Mouse (Mus musculus) ovary, postnatal 36 days (tissue): Measurements from ENCODE around the gene Cdk5rap2.

Experiments
- DNase-seq: peaks from one replicate; pipeline ENCODE4 v3.0.0; 2022; ENCODE audit warnings: low spot score, mixed read lengths

The Cdk5rap2 gene

GRCm38 (mm10) chr4:70353656-70354055 lies 56.6 kb downstream of the Cdk5rap2 start:
- DNase-seq = no peak

GRCm38 (mm10) chr4:70335444-70336144 lies 74.6 kb downstream of the Cdk5rap2 start:
- no peak for DNase-seq

- DNase-seq = no peak
Measured at GRCm38 (mm10) chr4:70334995-70335394, 75.2 kb downstream of the Cdk5rap2 start.

- no peak for DNase-seq
Measured at GRCm38 (mm10) chr4:70332981-70333380, 77.3 kb downstream of the Cdk5rap2 start.

GRCm38 (mm10) chr4:70332576-70332975 lies 77.7 kb downstream of the Cdk5rap2 start:
- DNase-seq = no peak

GRCm38 (mm10) chr4:70331181-70331580 lies 79.1 kb downstream of the Cdk5rap2 start:
- DNase-seq = no peak

GRCm38 (mm10) chr4:70328033-70328432 lies 82.2 kb downstream of the Cdk5rap2 start:
- DNase-seq = no peak

- no peak for DNase-seq
Measured at GRCm38 (mm10) chr4:70327436-70327835, 82.8 kb downstream of the Cdk5rap2 start.

GRCm38 (mm10) chr4:70321586-70321985 lies 88.7 kb downstream of the Cdk5rap2 start:
- DNase-seq = no peak

- no peak for DNase-seq
Measured at GRCm38 (mm10) chr4:70312170-70312569, 98.1 kb downstream of the Cdk5rap2 start.

GRCm38 (mm10) chr4:70311530-70311929 lies 98.7 kb downstream of the Cdk5rap2 start:
- DNase-seq = no peak

GRCm38 (mm10) chr4:70307230-70307629 lies 103.0 kb downstream of the Cdk5rap2 start:
- DNase-seq = peak; percentile 65

GRCm38 (mm10) chr4:70303870-70304269 lies 106.4 kb downstream of the Cdk5rap2 start:
- DNase-seq = no peak

- no peak for DNase-seq
Measured at GRCm38 (mm10) chr4:70301187-70301586, 109.1 kb downstream of the Cdk5rap2 start.

- no peak for DNase-seq
Measured at GRCm38 (mm10) chr4:70289361-70289760, 120.9 kb downstream of the Cdk5rap2 start.

- DNase-seq = no peak
Measured at GRCm38 (mm10) chr4:70283163-70283562, 127.1 kb downstream of the Cdk5rap2 start.

- DNase-seq = no peak
Measured at GRCm38 (mm10) chr4:70278882-70279281, 131.4 kb downstream of the Cdk5rap2 start.

GRCm38 (mm10) chr4:70278057-70278456 lies 132.2 kb downstream of the Cdk5rap2 start:
- no peak for DNase-seq

GRCm38 (mm10) chr4:70272943-70273342 lies 137.3 kb downstream of the Cdk5rap2 start:
- no peak for DNase-seq

GRCm38 (mm10) chr4:70272527-70272926 lies 137.7 kb downstream of the Cdk5rap2 start:
- DNase-seq = no peak

GRCm38 (mm10) chr4:70267213-70267906 lies 142.9 kb downstream of the Cdk5rap2 start:
- DNase-seq = no peak

GRCm38 (mm10) chr4:70265248-70265647 lies 145.0 kb downstream of the Cdk5rap2 start:
- DNase-seq = peak; percentile 34

GRCm38 (mm10) chr4:70262850-70263249 lies 147.4 kb downstream of the Cdk5rap2 start:
- DNase-seq = peak; percentile 38

- DNase-seq = no peak
Measured at GRCm38 (mm10) chr4:70261315-70261714, 148.9 kb downstream of the Cdk5rap2 start.
